Mouse (Mus musculus) myocyte (in vitro differentiated cells): Measurements from ENCODE around the gene Samd4b. TPM values are rescaled to one million over a fixed set of nuclear protein-coding genes. Genes with fewer than 3 reads are reported as not detected.

Experiments used
- H3K27me3 ChIP-seq: one replicate; pipeline ENCODE4 v1.6.1; 2011; ENCODE audit not compliant: control insufficient read depth, insufficient read depth, insufficient read length
- H3K36me3 ChIP-seq: one replicate; pipeline ENCODE4 v1.6.1; 2011; ENCODE audit not compliant: control insufficient read depth, insufficient read depth
- H3K4me2 ChIP-seq: one replicate; pipeline ENCODE4 v1.6.1; 2011; ENCODE audit warnings: low read depth, control low read depth
- H3K4me3 ChIP-seq: one replicate; pipeline ENCODE4 v1.5.1; 2011; ENCODE audit warnings: mild to moderate bottlenecking, control low read depth, moderate library complexity
- H3K79me2 ChIP-seq: one replicate; pipeline ENCODE4 v1.6.1; 2011; ENCODE audit not compliant: control insufficient read depth, insufficient read depth
- H3ac ChIP-seq: one replicate; pipeline ENCODE4 v1.6.1; 2011; ENCODE audit not compliant: control insufficient read depth, insufficient read length
- CEBPB ChIP-seq: IDR thresholded peaks from 2 replicates; pipeline ENCODE4 v1.6.1; 2011; ENCODE audit warnings: mild to moderate bottlenecking, moderate library complexity; ENCODE audit not compliant: poor library complexity, insufficient read depth, severe bottlenecking
- E2F4 ChIP-seq: IDR thresholded peaks from one replicate; pipeline ENCODE4 v1.6.1; 2011; ENCODE audit warnings: mild to moderate bottlenecking, control low read depth, moderate library complexity; ENCODE audit not compliant: insufficient read depth
- MAX ChIP-seq: IDR thresholded peaks from one replicate; pipeline ENCODE4 v1.6.1; 2011; ENCODE audit warnings: low read depth, mild to moderate bottlenecking, control low read depth
- MYOD1 ChIP-seq, 3 experiments: IDR thresholded peaks; one replicate each; pipeline ENCODE4 v1.6.1; 2011; ENCODE audit warnings: control low read depth in 2 of 3, low read depth in 2 of 3, mild to moderate bottlenecking in 2 of 3, moderate library complexity in 1 of 3; ENCODE audit not compliant: insufficient read length in 2 of 3, control insufficient read depth in 1 of 3
- MYOG ChIP-seq, 3 experiments: IDR thresholded peaks; one replicate each; pipeline ENCODE4 v1.6.1; 2011; ENCODE audit warnings: control low read depth in 2 of 3, low read depth in 2 of 3, mild to moderate bottlenecking in 2 of 3; ENCODE audit not compliant: insufficient read length in 2 of 3, control insufficient read depth in 1 of 3, insufficient read depth in 1 of 3
- POLR2A ChIP-seq: IDR thresholded peaks from one replicate; pipeline ENCODE4 v1.6.1; 2011; ENCODE audit warnings: low read depth, mild to moderate bottlenecking, control low read depth, moderate library complexity; ENCODE audit not compliant: insufficient read length
- POLR2AphosphoS2 ChIP-seq: IDR thresholded peaks from one replicate; pipeline ENCODE4 v1.6.1; 2011; ENCODE audit warnings: low read depth, control low read depth; ENCODE audit not compliant: insufficient read length
- REST ChIP-seq: IDR thresholded peaks from one replicate; pipeline ENCODE4 v1.6.1; 2011; ENCODE audit warnings: mild to moderate bottlenecking, control low read depth, moderate library complexity; ENCODE audit not compliant: insufficient read depth, insufficient read length
- SRF ChIP-seq: IDR thresholded peaks from one replicate; pipeline ENCODE4 v1.6.1; 2011; ENCODE audit warnings: low read depth; ENCODE audit not compliant: control insufficient read depth, insufficient read length
- TCF12 ChIP-seq: IDR thresholded peaks from one replicate; pipeline ENCODE4 v1.6.1; 2011; ENCODE audit warnings: mild to moderate bottlenecking, control low read depth; ENCODE audit not compliant: poor library complexity, insufficient read depth, severe bottlenecking
- TCF3 ChIP-seq: IDR thresholded peaks from one replicate; pipeline ENCODE4 v1.6.1; 2011; ENCODE audit warnings: low read depth, control low read depth; ENCODE audit not compliant: insufficient read length
- USF1 ChIP-seq: IDR thresholded peaks from one replicate; pipeline ENCODE4 v1.6.1; 2011; ENCODE audit warnings: low read depth, mild to moderate bottlenecking, control low read depth, moderate library complexity
- polyA plus RNA-seq: library from polyadenylated mRNA; unstranded; fragments of >200 nt; fragmentation: generic; extraction: Trizol; gene quantifications from one replicate; pipeline ENCODE4 v1.2.1, GENCODE M21; 2012; ENCODE audit warnings: missing spikeins

The Samd4b gene
- polyA plus RNA-seq, 1 experiment, result 29.4 TPM

- H3K36me3 ChIP-seq, result no peaks in the 10 kb centered on the region
- no peak overlapping the region for H3K4me2 ChIP-seq
- no peaks in the 10 kb centered on the region for H3K79me2 ChIP-seq
- H3K4me3 ChIP-seq, result no peak overlapping the region
- TF ChIP-seq MYOG (IDR thresholded peaks at IDR 0.05; ENCODE audit: control insufficient read depth in 1 of 3, insufficient read depth in 1 of 3, insufficient read length in 2 of 3, low read depth in 2 of 3) (no peak), MYOD1 (IDR thresholded peaks at IDR 0.05; ENCODE audit: control insufficient read depth in 1 of 3, insufficient read length in 2 of 3, low read depth in 2 of 3) (no peak), POLR2A (no peak), USF1 (no peak), SRF (no peak), REST (no peak), TCF12 (no peak), POLR2AphosphoS2 (no peak), E2F4 (no peak), MAX (no peak), CEBPB (no peak), TCF3 (no peak)
- H3K27me3 ChIP-seq, result peaks cover 34% of the 10 kb centered on the region
- H3ac ChIP-seq, result no peak overlapping the region
Observed at GRCm38 (mm10) chr7:28462769-28463168, 135.2 kb downstream of the Samd4b start.

GRCm38 (mm10) chr7:28460361-28460760 is 137.6 kb downstream of the Samd4b start:
- no peaks in the 10 kb centered on the region for H3K79me2 ChIP-seq
- no peak overlapping the region for H3K4me3 ChIP-seq
- no peaks in the 10 kb centered on the region for H3K36me3 ChIP-seq
- peaks cover 10% of the 10 kb centered on the region for H3K27me3 ChIP-seq
- H3K4me2 ChIP-seq, result no peak overlapping the region
- no peak for TF ChIP-seq USF1
- TF ChIP-seq TCF12, result no peak
- no peak for TF ChIP-seq REST
- no peak for TF ChIP-seq MAX
- no peak for TF ChIP-seq MYOG (IDR thresholded peaks at IDR 0.05; ENCODE audit: control insufficient read depth in 1 of 3, insufficient read depth in 1 of 3, insufficient read length in 2 of 3, low read depth in 2 of 3)
- TF ChIP-seq TCF3, result no peak
- H3ac ChIP-seq, result no peak overlapping the region

DNA sequence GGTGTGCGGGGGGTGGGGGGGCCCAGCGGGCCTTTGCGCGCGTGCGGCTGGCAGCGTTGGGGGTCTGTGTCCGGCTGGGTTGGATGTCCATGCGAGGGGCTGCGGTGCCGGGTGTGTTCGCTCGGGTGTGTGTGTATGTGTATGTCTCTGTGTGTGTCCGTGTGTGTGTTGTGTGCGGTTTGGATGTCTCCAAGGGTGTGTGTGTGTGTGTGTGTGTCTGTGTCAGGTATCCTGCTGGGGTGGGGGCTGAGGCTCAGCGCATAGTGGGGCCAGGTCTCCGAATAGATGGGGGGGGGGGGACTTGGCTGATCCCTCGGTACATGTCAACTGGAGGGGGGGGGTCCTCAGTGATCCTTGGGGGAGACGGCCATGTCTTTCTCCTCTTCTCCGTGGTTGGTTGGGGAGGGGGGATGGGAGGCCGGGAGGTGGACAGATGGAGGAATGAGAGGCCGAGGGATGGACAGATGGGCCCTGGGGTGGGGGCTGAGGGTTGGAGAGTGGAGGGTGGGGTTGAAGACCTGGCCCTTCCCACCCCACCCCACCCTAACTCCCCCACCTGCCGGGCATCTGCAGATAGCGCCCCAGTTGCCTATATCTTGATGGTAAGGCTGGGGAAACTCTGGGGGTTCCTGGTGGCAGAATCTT is 145.5 kb downstream of the Samd4b start:
- TF ChIP-seq MAX (no peak), SRF (no peak), TCF3 (no peak), POLR2AphosphoS2 (no peak), REST (no peak), E2F4 (no peak), USF1 (no peak), CEBPB (no peak), MYOG (IDR thresholded peaks at IDR 0.05; ENCODE audit: control insufficient read depth in 1 of 3, insufficient read depth in 1 of 3, insufficient read length in 2 of 3, low read depth in 2 of 3) (no peak), TCF12 (no peak)
- no peak overlapping the region for H3K4me2 ChIP-seq
- no peak overlapping the region for H3ac ChIP-seq
- no peak overlapping the region for H3K4me3 ChIP-seq
- H3K36me3 ChIP-seq, result no peaks in the 10 kb centered on the region
- H3K27me3 ChIP-seq, result peaks cover 49% of the 10 kb centered on the region
- H3K79me2 ChIP-seq, result no peaks in the 10 kb centered on the region

DNA sequence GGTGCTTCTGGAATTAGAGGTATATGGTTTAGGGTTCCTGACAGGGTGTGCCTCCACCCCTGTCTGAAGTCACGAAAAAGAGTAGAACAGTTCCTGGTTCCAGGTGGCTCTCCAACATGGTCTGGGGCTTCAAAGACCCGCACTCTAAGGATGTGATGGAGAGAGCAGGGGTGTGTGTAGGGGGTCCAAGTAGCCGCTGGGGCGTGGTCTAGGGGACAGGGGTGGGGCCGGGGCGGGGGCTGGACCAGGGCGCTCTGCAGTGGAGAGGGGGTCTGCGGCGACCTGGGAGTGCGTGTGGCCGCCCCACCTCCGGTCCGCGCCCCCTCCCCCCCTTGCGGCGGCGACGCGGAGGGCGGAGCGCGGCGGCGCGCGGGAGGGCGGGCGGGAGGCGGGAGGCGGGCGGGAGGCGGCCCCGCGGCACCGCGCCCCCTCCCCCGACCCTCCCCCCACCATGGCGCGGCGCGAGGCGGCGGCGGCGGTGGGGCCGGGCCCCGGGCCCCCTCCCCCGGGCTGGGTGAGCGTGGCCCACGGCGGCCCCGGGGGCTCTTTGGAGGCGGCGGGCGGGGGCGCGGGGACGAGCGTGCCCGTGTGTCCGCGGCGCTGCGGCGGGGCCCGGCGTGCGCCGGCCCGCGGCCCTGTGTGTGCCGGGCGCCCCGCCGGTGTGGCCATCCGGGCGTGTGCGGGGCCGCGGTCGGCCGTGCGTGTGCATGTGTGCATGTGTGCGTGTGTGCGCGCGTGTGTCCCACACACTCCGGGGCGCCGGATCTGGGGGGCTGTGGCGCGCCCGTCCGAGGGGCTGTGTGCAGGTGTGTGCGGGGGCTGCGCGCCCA is 146.2 kb downstream of the Samd4b start, which contains the start of gene Lrfn1:
Gene Lrfn1 (plus strand): TSS at position 450 of the 830 bp plus-strand sequence.
- Histone ChIP-seq H3ac (no peak within 1 kb of the TSS), H3K4me3 (no peak within 1 kb of the TSS)
- TF ChIP-seq MAX (no peak), USF1 (no peak), POLR2A (no peak), MYOG (IDR thresholded peaks at IDR 0.05; ENCODE audit: control insufficient read depth in 1 of 3, insufficient read depth in 1 of 3, insufficient read length in 2 of 3, low read depth in 2 of 3) (no peak), MYOD1 (IDR thresholded peaks at IDR 0.05; ENCODE audit: control insufficient read depth in 1 of 3, insufficient read length in 2 of 3, low read depth in 2 of 3) (no peak), REST (no peak), POLR2AphosphoS2 (no peak), TCF12 (no peak)

More for the DNA sequence above, 146.2 kb downstream of the Samd4b start, which contains the start of gene Lrfn1:
- Histone ChIP-seq H3K79me2 (no peaks in the 10 kb centered on the region), H3K4me2 (no peak within 1 kb of the TSS), H3K27me3 (peaks cover 52% of the 10 kb centered on the region), H3K36me3 (no peaks in the 10 kb centered on the region)
